Mouse (Mus musculus) stomach, embryonic 14.5 days (tissue): ENCODE measurements around the gene Dram1. TPM values are rescaled to one million over a fixed set of nuclear protein-coding genes. Genes with fewer than 3 reads are reported as not detected.

ENCODE experiments used
- ATAC-seq: fragments of 200-750 bp; cut with Nextera tagmentation; 2 replicates; pipeline ENCODE4 v1.8.0; 2017; ENCODE audit warnings: low read depth, moderate TSS enrichment; ENCODE audit not compliant: insufficient number of reproducible peaks, insufficient read depth, low FRiP score
- H3K27ac ChIP-seq: fragments of 300-500 bp; sonication (generic); 2 replicates; pipeline ENCODE4 v1.5.1; 2014; ENCODE audit warnings: mild to moderate bottlenecking, low read length, moderate library complexity, mixed read lengths
- H3K27me3 ChIP-seq: fragments of 300-500 bp; sonication (generic); 2 replicates; pipeline ENCODE4 v1.6.1; 2014; ENCODE audit warnings: low read length, control low read depth, mixed read lengths; ENCODE audit not compliant: control insufficient read depth, insufficient read depth
- H3K36me3 ChIP-seq: fragments of 300-500 bp; sonication (generic); 2 replicates; pipeline ENCODE4 v1.6.1; 2014; ENCODE audit warnings: mild to moderate bottlenecking, control low read depth, low read length, moderate library complexity, mixed read lengths; ENCODE audit not compliant: control insufficient read depth, insufficient read depth
- H3K4me1 ChIP-seq: fragments of 300-500 bp; sonication (generic); 2 replicates; pipeline ENCODE4 v1.6.1; 2014; ENCODE audit warnings: low read length, control low read depth, mixed read lengths; ENCODE audit not compliant: control insufficient read depth, insufficient read depth
- H3K4me2 ChIP-seq: fragments of 300-500 bp; sonication (generic); replicated peaks from 2 replicates; pipeline ENCODE4 v1.6.1; 2014; ENCODE audit warnings: low read depth, low read length, control low read depth
- H3K4me3 ChIP-seq: fragments of 300-500 bp; sonication (generic); 2 replicates; pipeline ENCODE4 v1.5.1; 2014; ENCODE audit warnings: low read depth, low read length, control low read depth
- H3K9ac ChIP-seq: fragments of 300-500 bp; sonication (generic); replicated peaks from 2 replicates; pipeline ENCODE4 v1.6.1; 2014; ENCODE audit warnings: low read depth, mild to moderate bottlenecking, control low read depth, low read length, moderate library complexity, mixed read lengths
- H3K9me3 ChIP-seq: fragments of 300-500 bp; sonication (generic); 2 replicates; pipeline ENCODE4 v1.6.1; 2016; ENCODE audit warnings: low read depth, low read length, control low read depth; ENCODE audit not compliant: control insufficient read depth
- WGBS: fragments of 180-500 bp; shearing (Covaris S2); extraction: QIAGEN DNeasy Blood & Tissue Kit; methylation state at CpG from one replicate; pipeline ENCODE4 v1.1.7; 2014; 5-methylcytosine and 5-hydroxymethylcytosine counted together
- polyA plus RNA-seq: library from polyadenylated mRNA; unstranded; fragments of >200 nt; fragmentation: Nextera tagmentation; extraction: Ambion mirVana; gene quantifications from 2 replicates; pipeline ENCODE4 v1.2.1, GENCODE M21; 2014

The Dram1 gene
- polyA plus RNA-seq, 1 experiment from 2014 or later = 2.7 TPM

DNA sequence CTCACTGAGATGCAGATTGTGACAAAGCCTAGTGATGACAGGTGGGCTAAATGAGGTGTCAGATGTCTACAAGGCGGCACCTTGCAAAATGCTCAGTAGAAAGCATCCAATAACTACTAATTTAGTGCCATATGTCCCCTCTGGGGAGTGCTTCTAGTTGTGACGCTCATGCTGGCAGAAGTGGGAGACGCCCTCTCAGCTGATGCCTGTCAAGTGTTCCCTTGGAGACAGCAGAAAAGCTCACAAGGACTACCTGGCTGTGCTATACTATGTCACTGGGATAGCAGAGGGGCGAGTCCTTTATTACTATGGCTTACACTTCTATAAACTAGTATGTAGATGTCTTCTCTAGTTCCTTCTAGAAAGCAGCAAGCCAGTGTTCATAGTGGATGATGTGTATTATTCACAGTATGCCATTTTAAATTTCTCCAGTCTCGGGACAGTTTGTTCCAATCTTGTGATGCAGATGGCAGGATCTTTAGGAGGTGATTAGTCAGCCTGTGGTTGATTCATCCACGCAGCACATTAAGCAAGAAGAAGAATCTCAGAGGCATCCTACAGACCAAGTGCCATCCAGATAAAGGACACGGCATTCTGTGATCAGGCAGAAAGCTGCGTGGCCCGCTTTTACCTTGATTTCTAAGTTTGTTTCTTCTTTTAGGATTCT, 13.4 kb upstream of the Dram1 start:
- Histone ChIP-seq H3K27ac (no peak overlapping the region), H3K9me3 (no peaks in the 10 kb centered on the region)

DNA sequence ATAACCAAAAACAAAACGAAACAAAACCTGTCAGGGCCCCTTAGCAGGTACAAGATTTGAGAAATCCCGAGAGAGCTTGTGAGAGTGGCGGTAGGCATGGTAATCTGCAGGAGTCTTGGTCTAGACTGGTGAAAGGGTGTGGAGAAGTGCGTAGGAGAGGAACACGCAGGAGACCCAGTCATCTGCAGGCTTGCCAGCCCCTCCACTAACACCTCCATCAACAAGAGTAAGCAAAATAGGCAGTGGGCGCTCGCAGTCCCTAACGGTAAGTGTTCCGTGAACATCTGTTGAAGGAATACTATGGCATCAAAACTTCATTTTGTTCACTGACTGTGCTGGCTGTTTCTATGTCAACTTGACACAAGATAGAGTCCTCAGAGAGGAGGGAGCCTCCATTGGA, 12.6 kb upstream of the Dram1 start:
- ATAC-seq = no peak
- H3K9me3 ChIP-seq = no peaks in the 10 kb centered on the region
- WGBS = 91% methylated on average over 9 of the region's 9 CpGs

More for the DNA sequence above, 13.4 kb upstream of the Dram1 start:
- Histone ChIP-seq H3K36me3 (no peaks in the 10 kb centered on the region), H3K4me2 (no peak overlapping the region), H3K4me3 (no peak overlapping the region), H3K4me1 (no peaks in the 10 kb centered on the region), H3K27me3 (no peaks in the 10 kb centered on the region), H3K9ac (no peak overlapping the region)
- ATAC-seq = no peak
- WGBS = 86% methylated on average over 9 of the region's 9 CpGs

DNA sequence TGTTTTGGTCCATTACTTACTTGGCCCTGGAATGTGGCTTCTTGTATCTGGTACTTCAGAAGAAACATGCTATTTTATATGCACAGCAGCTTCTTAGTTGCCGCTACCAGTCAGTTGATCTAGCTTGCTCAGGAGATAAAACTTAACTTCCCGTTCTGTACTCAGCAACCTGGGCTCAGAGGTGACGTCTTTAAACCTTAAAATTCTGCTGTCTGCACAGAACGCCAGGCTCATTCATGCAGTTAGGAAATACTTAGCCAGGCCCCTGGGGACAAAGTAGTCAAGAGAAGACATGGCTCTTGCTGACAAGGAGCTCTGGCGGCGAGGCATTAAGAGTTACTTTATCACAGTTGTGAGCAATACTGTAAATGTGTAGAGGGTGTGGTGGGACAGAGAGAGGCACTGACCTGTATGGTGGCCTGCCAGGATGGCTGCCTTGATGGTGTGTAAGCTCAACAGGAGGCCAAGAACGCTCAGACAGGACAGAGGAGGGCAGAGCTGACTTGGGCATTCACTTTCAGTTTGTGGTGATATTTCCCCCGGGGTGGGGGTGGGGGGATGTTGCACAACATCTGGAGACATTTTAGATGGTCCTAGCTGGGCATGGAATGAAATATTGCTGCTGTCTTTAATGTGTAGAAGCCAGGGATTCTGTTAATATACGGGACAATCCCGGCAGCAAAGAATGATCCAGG, 11.4 kb upstream of the Dram1 start:
- no peak overlapping the region for H3K4me3 ChIP-seq
- no peaks in the 10 kb centered on the region for H3K36me3 ChIP-seq
- no peaks in the 10 kb centered on the region for H3K27me3 ChIP-seq
- WGBS = 65% methylated on average over 10 of the region's 10 CpGs
- H3K9me3 ChIP-seq = no peaks in the 10 kb centered on the region
- no peak for ATAC-seq
- no peak overlapping the region for H3K9ac ChIP-seq
- no peaks in the 10 kb centered on the region for H3K4me1 ChIP-seq
- no peak overlapping the region for H3K27ac ChIP-seq
- no peak overlapping the region for H3K4me2 ChIP-seq

More for the DNA sequence above, 12.6 kb upstream of the Dram1 start:
- no peaks in the 10 kb centered on the region for H3K4me1 ChIP-seq
- H3K4me2 ChIP-seq = no peak overlapping the region
- H3K27ac ChIP-seq = no peak overlapping the region
- H3K27me3 ChIP-seq = no peaks in the 10 kb centered on the region
- no peak overlapping the region for H3K4me3 ChIP-seq
- H3K9ac ChIP-seq = no peak overlapping the region
- H3K36me3 ChIP-seq = no peaks in the 10 kb centered on the region

DNA sequence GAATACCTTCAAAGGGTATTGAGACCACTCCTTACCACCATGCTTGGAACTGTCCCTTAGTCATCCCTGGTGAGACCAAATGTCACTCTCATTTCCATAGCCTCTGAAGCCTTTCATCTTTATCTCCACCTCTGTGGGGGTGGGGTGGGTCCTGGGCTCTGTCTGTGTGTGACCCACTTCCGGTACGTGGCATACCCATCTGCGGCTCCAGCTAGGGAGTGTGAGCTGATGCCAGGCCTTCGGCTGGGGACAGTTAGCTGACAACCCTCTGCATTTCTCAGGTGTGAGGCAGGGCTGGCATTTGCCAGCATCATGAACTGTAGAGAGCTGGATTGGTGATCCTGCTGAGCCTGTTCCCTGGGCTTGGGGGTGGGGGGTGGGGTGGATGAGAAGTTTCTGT, 10.7 kb upstream of the Dram1 start:
- Histone ChIP-seq H3K4me1 (no peaks in the 10 kb centered on the region), H3K27me3 (no peaks in the 10 kb centered on the region), H3K36me3 (no peaks in the 10 kb centered on the region), H3K9me3 (no peaks in the 10 kb centered on the region), H3K9ac (no peak overlapping the region), H3K27ac (no peak overlapping the region), H3K4me3 (no peak overlapping the region), H3K4me2 (no peak overlapping the region)
- ATAC-seq = no peak
- WGBS = 28% methylated on average over 4 of the region's 4 CpGs

DNA sequence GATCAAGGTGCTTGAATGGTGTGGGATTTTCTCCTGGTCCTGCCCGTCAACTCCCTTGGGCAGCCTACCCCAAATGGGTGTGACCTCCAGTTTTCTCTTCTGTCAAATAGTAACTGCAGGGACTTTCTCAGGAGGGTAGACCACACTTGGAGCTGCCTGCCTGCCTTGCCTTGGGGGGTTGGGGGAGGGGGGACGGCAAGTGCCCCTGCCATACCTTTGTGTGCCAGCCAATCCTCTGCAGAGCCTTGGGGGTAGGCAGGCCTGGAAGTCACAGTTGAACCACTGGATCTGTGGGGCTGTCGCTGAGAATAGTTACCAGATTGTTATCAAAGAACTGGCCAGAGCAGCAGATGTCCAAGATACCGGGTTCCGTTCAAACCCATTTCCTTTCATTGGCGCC, 7.4 kb upstream of the Dram1 start:
- no peaks in the 10 kb centered on the region for H3K36me3 ChIP-seq
- 77% methylated on average over 6 of the region's 6 CpGs for WGBS
- no peak overlapping the region for H3K4me3 ChIP-seq
- H3K4me1 ChIP-seq = no peaks in the 10 kb centered on the region
- ATAC-seq = no peak
- no peak overlapping the region for H3K4me2 ChIP-seq
- no peak overlapping the region for H3K27ac ChIP-seq
- H3K9ac ChIP-seq = no peak overlapping the region
- no peaks in the 10 kb centered on the region for H3K9me3 ChIP-seq
- no peaks in the 10 kb centered on the region for H3K27me3 ChIP-seq

DNA sequence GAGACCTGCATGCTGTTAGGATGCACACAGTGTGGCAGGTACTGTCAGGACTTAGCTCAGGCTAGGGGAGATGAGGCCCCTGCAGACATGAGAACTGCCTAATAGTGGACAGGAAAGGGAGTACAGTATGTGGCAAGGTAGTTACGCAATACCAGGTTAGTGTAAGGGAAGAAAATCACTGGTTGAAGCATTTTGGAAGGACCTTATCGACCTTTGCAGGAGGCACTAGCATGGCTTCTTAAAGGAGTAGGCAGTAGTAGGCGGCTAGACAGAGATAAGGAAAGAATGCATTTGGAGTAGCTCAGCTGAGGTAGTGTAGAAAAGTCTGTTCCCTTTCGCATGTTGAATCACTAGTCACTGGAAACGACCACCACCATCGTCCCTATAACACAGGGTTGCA, 6.9 kb upstream of the Dram1 start:
- Histone ChIP-seq H3K27me3 (no peaks in the 10 kb centered on the region), H3K27ac (no peak overlapping the region), H3K36me3 (no peaks in the 10 kb centered on the region), H3K4me1 (peaks cover under 1% of the 10 kb centered on the region; the same call in 1 of the 2 replicates), H3K4me3 (no peak overlapping the region), H3K9ac (no peak overlapping the region), H3K4me2 (no peak overlapping the region), H3K9me3 (no peaks in the 10 kb centered on the region)
- peak; percentile 42; the same call in 1 of the 2 replicates for ATAC-seq
- WGBS = 61% methylated on average over 6 of the region's 6 CpGs

DNA sequence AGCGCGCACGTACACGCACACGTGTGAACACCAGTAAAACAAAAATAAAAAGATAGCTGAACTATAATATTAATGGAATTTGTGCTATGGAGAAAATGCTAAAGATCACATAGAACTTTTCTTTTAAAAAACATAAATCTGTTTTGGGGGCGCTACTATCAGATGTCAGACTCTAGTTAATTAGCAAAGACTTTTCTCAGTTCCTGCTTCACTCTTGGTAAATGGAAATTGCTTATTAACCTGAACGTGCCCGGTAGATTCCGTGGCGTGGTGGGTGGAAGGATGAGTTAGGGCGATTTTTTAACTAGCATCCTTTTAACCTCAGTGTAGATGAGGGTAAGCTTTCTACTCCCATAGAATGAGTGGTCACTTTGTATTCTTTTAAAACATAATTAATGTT, 6.4 kb upstream of the Dram1 start:
- ATAC-seq = no peak
- H3K4me2 ChIP-seq = no peak overlapping the region
- H3K27ac ChIP-seq = no peak overlapping the region
- no peaks in the 10 kb centered on the region for H3K27me3 ChIP-seq
- H3K4me3 ChIP-seq = no peak overlapping the region
- peaks cover 5% of the 10 kb centered on the region; the same call in 1 of the 2 replicates for H3K4me1 ChIP-seq
- WGBS = 91% methylated on average over 11 of the region's 11 CpGs
- H3K36me3 ChIP-seq = no peaks in the 10 kb centered on the region
- no peaks in the 10 kb centered on the region for H3K9me3 ChIP-seq
- H3K9ac ChIP-seq = no peak overlapping the region

DNA sequence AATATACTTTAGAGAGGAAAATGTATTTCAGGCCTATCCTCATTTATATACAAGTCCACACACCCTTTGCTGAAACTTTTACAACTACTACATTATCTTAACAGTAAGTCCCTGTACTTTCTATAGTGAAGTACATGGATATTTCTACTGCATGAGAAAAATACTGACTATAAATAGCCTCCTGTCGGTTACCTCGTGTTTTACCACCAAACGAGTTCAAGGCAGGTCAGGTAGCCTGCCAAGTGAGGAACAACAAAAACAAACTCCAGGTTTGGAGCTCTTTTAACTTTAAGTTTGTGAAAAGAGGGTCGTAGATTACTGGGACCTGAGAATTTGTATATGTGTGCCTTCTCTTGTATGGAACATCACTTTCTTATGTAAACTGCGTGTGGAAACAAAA, 5.2 kb upstream of the Dram1 start:
- Histone ChIP-seq H3K4me1 (peaks cover 8% of the 10 kb centered on the region; the same call in 1 of the 2 replicates), H3K4me2 (no peak overlapping the region), H3K27ac (no peak overlapping the region), H3K9ac (no peak overlapping the region), H3K9me3 (no peaks in the 10 kb centered on the region), H3K4me3 (no peak overlapping the region), H3K27me3 (no peaks in the 10 kb centered on the region), H3K36me3 (no peaks in the 10 kb centered on the region)
- WGBS = 52% methylated on average over 5 of the region's 5 CpGs
- no peak for ATAC-seq
